Mouse (Mus musculus): ENCODE results near the gene 2310009B15Rik. TPM values are rescaled to one million over a fixed set of nuclear protein-coding genes. Genes with fewer than 3 reads are reported as not detected.

2310009B15Rik gene
- polyA plus RNA-seq, 2 experiments: 10.9 to 17.3 TPM

DNA sequence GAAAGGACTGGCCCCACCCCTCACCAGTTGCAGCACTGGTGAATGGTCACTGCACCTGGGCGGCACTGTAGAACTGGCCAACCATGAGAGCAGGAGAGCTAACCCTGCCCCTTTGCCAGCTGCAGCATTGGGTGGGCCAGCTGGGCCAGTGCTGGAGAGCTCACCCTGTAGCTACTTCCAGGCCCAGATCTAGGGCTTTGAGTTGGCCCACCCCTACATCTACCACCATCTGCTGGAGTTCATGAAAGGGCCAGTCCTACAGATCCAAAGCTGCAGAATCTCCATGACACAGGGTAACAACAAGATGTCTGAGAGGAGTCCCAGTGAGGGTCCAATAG lies 33.7 kb downstream of the 2310009B15Rik start:
- Histone ChIP-seq H3K27ac (no peak overlapping the region), H3K4me2 (ENCODE audit: low read depth) (no peak overlapping the region), H3K9me3 (ENCODE audit: control insufficient read depth, low read length) (no peaks in the 10 kb centered on the region), H3K36me3 (replicated peaks; ENCODE audit: control insufficient read depth, insufficient read depth, low read depth) (no peaks in the 10 kb centered on the region), H3K4me1 (replicated peaks; ENCODE audit: control insufficient read depth in 2 of 2, insufficient read depth in 2 of 2, low read length in 1 of 2) (no peaks in the 10 kb centered on the region), H3K4me3 (ENCODE audit: insufficient read depth in 1 of 2, low read depth in 2 of 2, low read length in 2 of 2) (no peak overlapping the region), H3K27me3 (ENCODE audit: control insufficient read depth, insufficient read depth, low read length) (no peaks in the 10 kb centered on the region), H3K9ac (replicated peaks) (no peak overlapping the region)
- ATAC-seq (ENCODE audit: insufficient read depth) (no peak), DNase-seq (ENCODE audit: low read depth in 3 of 3, low spot score in 3 of 3) (no peak)
- 71% methylated on average over 1 of the region's 1 CpGs for WGBS (ENCODE audit: insufficient replicate concordance)
- TF ChIP-seq CTCF (IDR thresholded peaks at IDR 0.05; ENCODE audit: low read depth): no peak
- TF ChIP-seq EP300 (IDR thresholded peaks at IDR 0.05; ENCODE audit: low read depth): no peak

DNA sequence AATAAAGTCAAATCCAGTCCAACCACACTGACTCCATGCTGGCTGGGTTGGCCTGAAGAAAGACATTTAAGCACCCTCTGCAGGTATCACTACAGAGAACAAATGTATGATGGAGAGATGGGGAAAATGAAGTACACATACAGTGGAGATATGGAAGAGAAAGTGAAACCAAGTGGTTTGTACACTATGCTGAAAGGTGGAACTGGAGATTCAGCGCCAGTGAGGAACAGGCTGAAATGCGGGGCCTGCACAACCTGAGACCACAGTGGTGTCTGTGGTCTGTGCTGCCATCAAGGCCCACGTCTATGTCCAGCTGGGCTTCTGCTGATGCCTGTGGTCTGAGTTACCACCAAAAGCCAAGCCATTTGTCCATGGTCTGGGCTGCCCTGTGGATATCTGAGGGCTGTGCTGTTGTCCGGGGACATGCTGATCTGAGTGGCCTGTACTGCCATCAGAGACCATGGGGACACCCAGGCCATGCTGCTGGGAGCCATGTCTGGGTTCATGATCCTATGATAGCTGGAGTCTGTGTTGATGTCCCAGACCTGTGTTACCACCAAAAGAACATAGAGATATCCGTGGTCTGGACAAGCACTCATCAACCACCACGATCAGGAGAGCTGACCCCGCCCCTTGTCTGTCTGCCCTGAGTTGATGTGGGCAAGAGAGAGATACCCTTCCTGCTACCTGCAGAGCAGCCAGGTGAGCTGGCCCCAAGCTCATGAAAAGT lies 34.2 kb downstream of the 2310009B15Rik start:
- WGBS (ENCODE audit: insufficient replicate concordance): 53% methylated on average over 7 of the region's 7 CpGs
- ATAC-seq (ENCODE audit: insufficient read depth) (no peak), DNase-seq (ENCODE audit: low read depth in 3 of 3, low spot score in 3 of 3) (no peak)
- Histone ChIP-seq H3K4me1 (replicated peaks; ENCODE audit: control insufficient read depth in 2 of 2, insufficient read depth in 2 of 2, low read length in 1 of 2) (no peaks in the 10 kb centered on the region), H3K27me3 (ENCODE audit: control insufficient read depth, insufficient read depth, low read length) (no peaks in the 10 kb centered on the region), H3K36me3 (replicated peaks; ENCODE audit: control insufficient read depth, insufficient read depth, low read depth) (no peaks in the 10 kb centered on the region), H3K4me2 (ENCODE audit: low read depth) (no peak overlapping the region), H3K9me3 (ENCODE audit: control insufficient read depth, low read length) (no peaks in the 10 kb centered on the region), H3K27ac (no peak overlapping the region), H3K9ac (replicated peaks) (no peak overlapping the region), H3K4me3 (ENCODE audit: insufficient read depth in 1 of 2, low read depth in 2 of 2, low read length in 2 of 2) (no peak overlapping the region)
- TF ChIP-seq CTCF (IDR thresholded peaks at IDR 0.05; ENCODE audit: low read depth) (no peak), EP300 (IDR thresholded peaks at IDR 0.05; ENCODE audit: low read depth) (no peak)

Other genes starting within 250 kb of the 2310009B15Rik start
- 3.8 and 5.5 TPM in 2 replicates for gene Nek7, start 236.7 kb downstream of the 2310009B15Rik start, polyA plus RNA-seq (2012; rRNA removed)
- 13.2 and 13.7 TPM in 2 replicates for gene Nek7, start 236.7 kb downstream of the 2310009B15Rik start, polyA plus RNA-seq (2014; fragmentation: Nextera tagmentation; extraction: Ambion mirVana)
- 0.08 and 0.13 TPM in 2 replicates for gene Lhx9, start 8.3 kb downstream of the 2310009B15Rik start, polyA plus RNA-seq (2012; rRNA removed)
- not detected in 2 replicates for gene Lhx9, start 8.3 kb downstream of the 2310009B15Rik start, polyA plus RNA-seq (2014; fragmentation: Nextera tagmentation; extraction: Ambion mirVana)
- 0.62 and 0.78 TPM in 2 replicates for gene Dennd1b, start 106.6 kb upstream of the 2310009B15Rik start, polyA plus RNA-seq (2012; rRNA removed)
- gene Dennd1b, start 106.6 kb upstream of the 2310009B15Rik start, polyA plus RNA-seq (2014; fragmentation: Nextera tagmentation; extraction: Ambion mirVana): 2.2 and 2.3 TPM in 2 replicates

Measured in liver, embryonic 14.5 days (tissue).